Mouse (Mus musculus) liver, adult 2 months (tissue): ENCODE measurements around the gene Tmem131l. TPM values are rescaled to one million over a fixed set of nuclear protein-coding genes. Genes with fewer than 3 reads are reported as not detected.

Experiments used
- DNase-seq: peaks from one replicate; pipeline ENCODE4 v3.0.0-alpha.2; 2011; ENCODE audit warnings: low read depth, low spot score; ENCODE audit errors: extremely low read depth
- H3K27ac ChIP-seq: fragments of 200-500 bp; replicated peaks from 2 replicates; pipeline ENCODE4 v1.5.1; 2012; ENCODE audit warnings: low read depth, mild to moderate bottlenecking, control low read depth, inconsistent platforms, low read length; ENCODE audit not compliant: insufficient read depth
- H3K27me3 ChIP-seq: fragments of 200-500 bp; 2 replicates; pipeline ENCODE4 v1.6.1; 2012; ENCODE audit warnings: mild to moderate bottlenecking, moderate library complexity, low read length, inconsistent platforms; ENCODE audit not compliant: control insufficient read depth, insufficient read depth
- H3K36me3 ChIP-seq: fragments of 200-500 bp; 2 replicates; pipeline ENCODE4 v1.6.1; 2012; ENCODE audit warnings: low read length, inconsistent platforms; ENCODE audit not compliant: control insufficient read depth, insufficient read depth
- H3K4me1 ChIP-seq: fragments of 200-500 bp; 2 replicates; pipeline ENCODE4 v1.6.1; 2011; ENCODE audit warnings: low read length; ENCODE audit not compliant: control insufficient read depth, insufficient read depth
- H3K4me3 ChIP-seq: fragments of 200-500 bp; 2 replicates; pipeline ENCODE4 v1.5.1; 2011; ENCODE audit warnings: low read depth, mild to moderate bottlenecking, control low read depth, low read length, moderate library complexity; ENCODE audit not compliant: insufficient read depth
- H3K79me2 ChIP-seq: fragments of 200-500 bp; 2 replicates; pipeline ENCODE4 v1.6.1; 2012; ENCODE audit warnings: inconsistent platforms, mild to moderate bottlenecking, low read length, moderate library complexity; ENCODE audit not compliant: control insufficient read depth, insufficient read depth
- H3K9ac ChIP-seq: fragments of 200-500 bp; 2 replicates; pipeline ENCODE4 v1.6.1; 2012; ENCODE audit warnings: low read depth, mild to moderate bottlenecking, control low read depth, inconsistent platforms, low read length
- CTCF ChIP-seq: fragments of 200-500 bp; IDR thresholded peaks from 2 replicates; pipeline ENCODE4 v1.5.1; 2011; ENCODE audit warnings: low read depth, low read length, control low read depth
- POLR2A ChIP-seq: fragments of 200-500 bp; IDR thresholded peaks from 2 replicates; pipeline ENCODE4 v1.6.1; 2011; ENCODE audit warnings: low read length, control low read depth; ENCODE audit not compliant: insufficient read depth; ENCODE audit errors: extremely low read depth
- WGBS: fragments of 180-500 bp; shearing (Covaris S2); methylation state at CpG from one replicate; pipeline ENCODE4 v1.1.7; 2018; 5-methylcytosine and 5-hydroxymethylcytosine counted together
- polyA plus RNA-seq: library from polyadenylated mRNA; depleted of rRNA; stranded (reverse); fragments of >200 nt; gene quantifications from 2 replicates; pipeline ENCODE4 v1.2.3, GENCODE M21; 2012
- total RNA-seq: library from RNA; depleted of rRNA; stranded (reverse); fragments of >200 nt; gene quantifications from 2 replicates; pipeline ENCODE4 v1.2.3, GENCODE M21; 2014

Gene Tmem131l
- total and polyA plus RNA-seq, 2 experiments, result 15.3 to 21.1 TPM

GRCm38 (mm10) chr3:84041739-84042138 lies 1.8 kb upstream of the Tmem131l start:
- Histone ChIP-seq H3K4me3 (no peak overlapping the region), H3K36me3 (no peaks in the 10 kb centered on the region), H3K9ac (no peak overlapping the region), H3K79me2 (peaks cover 5% of the 10 kb centered on the region; the same call in 1 of the 2 replicates), H3K4me1 (peaks cover 11% of the 10 kb centered on the region; the same call in 1 of the 2 replicates), H3K27me3 (no peaks in the 10 kb centered on the region), H3K27ac (no peak overlapping the region)
- TF ChIP-seq CTCF (no peak), POLR2A (no peak)
- WGBS, result 89% methylated on average over 8 of the region's 8 CpGs
- no peak for DNase-seq

GRCm38 (mm10) chr3:84040476-84041082 lies 604 bp upstream of the Tmem131l start:
- WGBS, result 3% methylated on average over 23 of the region's 23 CpGs
- H3K36me3 ChIP-seq, result no peaks in the 10 kb centered on the region

GRCm38 (mm10) chr3:84038981-84039645 lies 862 bp downstream of the Tmem131l start:
- H3K27me3 ChIP-seq, result no peaks in the 10 kb centered on the region
- peak overlapping the region; percentile 92 for H3K9ac ChIP-seq
- H3K27ac ChIP-seq, result peak overlapping the region; percentile 88
- WGBS, result under 1% methylated on average over 42 of the region's 42 CpGs
- no peaks in the 10 kb centered on the region for H3K36me3 ChIP-seq
- TF ChIP-seq CTCF (no peak), POLR2A (peak; percentile 58; the same call in 1 of the 2 replicates)
- peak; percentile 95 for DNase-seq
- peaks cover 14% of the 10 kb centered on the region for H3K79me2 ChIP-seq
- peaks cover 20% of the 10 kb centered on the region; the same call in 1 of the 2 replicates for H3K4me1 ChIP-seq
- peak overlapping the region; percentile 67 for H3K4me3 ChIP-seq

More at GRCm38 (mm10) chr3:84040476-84041082, 604 bp upstream of the Tmem131l start:
- Histone ChIP-seq H3K4me3 (peak overlapping the region; percentile 64), H3K4me1 (peaks cover 12% of the 10 kb centered on the region; the same call in 1 of the 2 replicates), H3K9ac (peak overlapping the region; percentile 77), H3K27me3 (no peaks in the 10 kb centered on the region), H3K27ac (peak overlapping the region; percentile 79), H3K79me2 (peaks cover 5% of the 10 kb centered on the region; the same call in 1 of the 2 replicates)
- peak; percentile 59 for DNase-seq
- TF ChIP-seq POLR2A (no peak), CTCF (peak; percentile 52)

GRCm38 (mm10) chr3:84038126-84038525 lies 1.8 kb downstream of the Tmem131l start:
- peaks cover 23% of the 10 kb centered on the region for H3K79me2 ChIP-seq
- no peak for DNase-seq
- no peak overlapping the region for H3K27ac ChIP-seq
- H3K36me3 ChIP-seq, result no peaks in the 10 kb centered on the region
- 23% methylated on average over 1 of the region's 1 CpGs for WGBS
- no peak for TF ChIP-seq POLR2A
- TF ChIP-seq CTCF, result no peak
- no peak overlapping the region for H3K9ac ChIP-seq
- H3K27me3 ChIP-seq, result no peaks in the 10 kb centered on the region
- H3K4me1 ChIP-seq, result peaks cover 28% of the 10 kb centered on the region
- no peak overlapping the region for H3K4me3 ChIP-seq

- Histone ChIP-seq H3K79me2 (peaks cover 28% of the 10 kb centered on the region), H3K36me3 (no peaks in the 10 kb centered on the region), H3K27me3 (no peaks in the 10 kb centered on the region), H3K4me1 (peaks cover 32% of the 10 kb centered on the region), H3K4me3 (no peak overlapping the region), H3K27ac (peak overlapping the region; percentile 13; the same call in 1 of the 2 replicates), H3K9ac (no peak overlapping the region)
- TF ChIP-seq POLR2A (no peak), CTCF (no peak)
- WGBS, result 81% methylated on average over 3 of the region's 3 CpGs
- no peak for DNase-seq
Measured at GRCm38 (mm10) chr3:84037536-84037935, 2.4 kb downstream of the Tmem131l start.
